24 mouse cellular contexts compared by ENCODE assay signal in genomic region chr13:72708728-72709127, GRCm38 (mm10).
DNase-seq lines count a peak whose midpoint lies in the region; ATAC-seq and TF ChIP-seq lines count a peak whose summit lies in the region.
"Had no signal": no experiment of that assay in that cellular context is flagged by ENCODE, and none has a peak within 500 bp of the region (broad histone marks: within the 10 kb centered on the region; RNA-seq: fewer than 3 reads in every experiment).

No protein-coding gene starts in this region.

- no peak overlapping the region for H3K4me3 ChIP-seq in embryonic facial prominence, embryonic 14.5 days (ENCODE audit: low read depth, low read length)
- no peak overlapping the region for H3K4me3 ChIP-seq in embryonic facial prominence, embryonic 10.5 days
- H3K4me3 ChIP-seq in lung, embryonic 15.5 days, result no peak overlapping the region
- H3K4me3 ChIP-seq in lung, postnatal 0 days (ENCODE audit: low read depth, low read length), result no peak overlapping the region
- no peak overlapping the region for H3K4me3 ChIP-seq in lung, adult 2 months (replicated peaks; ENCODE audit: extremely low read depth, low read depth, low read length)
- H3K4me3 ChIP-seq: embryonic facial prominence, embryonic 13.5 days; forebrain, embryonic 13.5 days; forebrain, embryonic 15.5 days had no signal

- WGBS in embryonic facial prominence, embryonic 14.5 days, result 41% methylated on average over 2 of the region's 2 CpGs
- 80% methylated on average over 2 of the region's 2 CpGs for WGBS in embryonic facial prominence, embryonic 10.5 days
- WGBS in lung, embryonic 15.5 days, result 54% methylated on average over 2 of the region's 2 CpGs
- 55% methylated on average over 2 of the region's 2 CpGs for WGBS in lung, postnatal 0 days
- 68% methylated on average over 2 of the region's 2 CpGs for WGBS in lung, adult 2 months

- TF ChIP-seq CTCF in lung, postnatal 0 days (IDR thresholded peaks at IDR 0.05), result no peak
- TF ChIP-seq CTCF in lung, adult 2 months (IDR thresholded peaks at IDR 0.05; ENCODE audit: insufficient read depth, low read length), result no peak

- H3K27ac ChIP-seq in embryonic facial prominence, embryonic 14.5 days (replicated peaks; ENCODE audit: low read depth, low read length), result no peak overlapping the region
- H3K27ac ChIP-seq in embryonic facial prominence, embryonic 10.5 days (replicated peaks), result no peak overlapping the region
- 0 out of 2 replicates have a peak overlapping the region, but pooled peaks have one; percentile 19 for H3K27ac ChIP-seq in lung, embryonic 15.5 days
- H3K27ac ChIP-seq in lung, postnatal 0 days (ENCODE audit: low read length), result no peak overlapping the region
- H3K27ac ChIP-seq: embryonic facial prominence, embryonic 13.5 days; forebrain, embryonic 13.5 days; forebrain, embryonic 15.5 days had no signal

- H3K4me1 ChIP-seq in embryonic facial prominence, embryonic 14.5 days (ENCODE audit: control insufficient read depth, insufficient read depth, low read length), result no peaks in the 10 kb centered on the region; the same call in 1 of the 2 replicates
- H3K4me1 ChIP-seq in embryonic facial prominence, embryonic 10.5 days, result peaks cover 8% of the 10 kb centered on the region; the same call in 1 of the 2 replicates
- H3K4me1 ChIP-seq in lung, embryonic 15.5 days, result no peaks in the 10 kb centered on the region
- H3K4me1 ChIP-seq in lung, postnatal 0 days (ENCODE audit: insufficient read depth, low read depth, low read length), result no peaks in the 10 kb centered on the region
- H3K4me1 ChIP-seq in lung, adult 2 months (ENCODE audit: control insufficient read depth, insufficient read depth, low read length), result no peaks in the 10 kb centered on the region
- H3K4me1 ChIP-seq: embryonic facial prominence, embryonic 13.5 days had no signal

- TF ChIP-seq EP300 in lung, postnatal 0 days (IDR thresholded peaks at IDR 0.05), result no peak

- TF ChIP-seq POLR2A in lung, adult 2 months (IDR thresholded peaks at IDR 0.05; ENCODE audit: borderline replicate concordance, extremely low read depth, low read depth, low read length), result no peak

- no peak for ATAC-seq in embryonic facial prominence, embryonic 14.5 days (ENCODE audit: low read depth)
- peak; percentile 79; the same call in 1 of the 2 replicates for ATAC-seq in lung, embryonic 15.5 days (ENCODE audit: borderline replicate concordance, extremely low read depth, low FRiP score, low TSS enrichment)
- peak; percentile 73 for ATAC-seq in lung, postnatal 0 days
- ATAC-seq: activated CD4-positive, CD25-positive, alpha-beta regulatory T cell, adult 4 months; CD4-positive, CD25-positive, alpha-beta regulatory T cell, adult 4 months; forebrain, embryonic 13.5 days; forebrain, embryonic 15.5 days; forebrain, postnatal 0 days; Patski had no signal

- no peak overlapping the region for H3K9ac ChIP-seq in embryonic facial prominence, embryonic 14.5 days (ENCODE audit: low read depth, low read length)
- no peak overlapping the region for H3K9ac ChIP-seq in lung, embryonic 15.5 days
- H3K9ac ChIP-seq in lung, postnatal 0 days (replicated peaks; ENCODE audit: low read depth), result no peak overlapping the region
- H3K9ac ChIP-seq: embryonic facial prominence, embryonic 13.5 days; forebrain, embryonic 13.5 days; forebrain, embryonic 15.5 days; forebrain, postnatal 0 days had no signal

- peak; percentile 9 for DNase-seq in embryonic facial prominence, embryonic 14.5 days (ENCODE audit: low spot score)
- DNase-seq in embryonic facial prominence, embryonic 10.5 days (ENCODE audit: low spot score), result no peak
- no peak for DNase-seq in lung, postnatal 25 days (ENCODE audit: low spot score)
- DNase-seq in lung, postnatal 0 days (ENCODE audit: low spot score), result peak; percentile 23
- no peak for DNase-seq in lung, adult 2 months
- DNase-seq: adrenal gland, adult 8-10 months; adrenal gland, postnatal 14 days; adrenal gland, postnatal 36 days; B cell, adult 2 months; cerebellum, adult 11-12 months; cerebellum, adult 2 months; cerebellum, adult 9-10 months; cerebellum, postnatal 10 days; cerebellum, postnatal 25 days; forebrain, postnatal 0 days had no signal

- no peaks in the 10 kb centered on the region for H3K9me3 ChIP-seq in embryonic facial prominence, embryonic 14.5 days (ENCODE audit: control insufficient read depth, low read length)
- H3K9me3 ChIP-seq in embryonic facial prominence, embryonic 10.5 days, result no peaks in the 10 kb centered on the region
- H3K9me3 ChIP-seq in lung, embryonic 15.5 days, result no peaks in the 10 kb centered on the region
- no peaks in the 10 kb centered on the region for H3K9me3 ChIP-seq in lung, postnatal 0 days (ENCODE audit: low read length)
- H3K9me3 ChIP-seq: embryonic facial prominence, embryonic 13.5 days; forebrain, embryonic 13.5 days; forebrain, embryonic 15.5 days had no signal

- H3K27me3 ChIP-seq in embryonic facial prominence, embryonic 14.5 days (replicated peaks; ENCODE audit: control insufficient read depth, insufficient read depth, low read length), result no peaks in the 10 kb centered on the region
- H3K27me3 ChIP-seq in embryonic facial prominence, embryonic 10.5 days (replicated peaks; ENCODE audit: low read depth, poor library complexity, severe bottlenecking), result no peaks in the 10 kb centered on the region
- no peaks in the 10 kb centered on the region for H3K27me3 ChIP-seq in lung, embryonic 15.5 days
- no peaks in the 10 kb centered on the region for H3K27me3 ChIP-seq in lung, postnatal 0 days (replicated peaks; ENCODE audit: insufficient read depth, low read length)
- H3K27me3 ChIP-seq: CH12.LX; embryonic facial prominence, embryonic 13.5 days; forebrain, embryonic 13.5 days; forebrain, embryonic 15.5 days had no signal

- no peaks in the 10 kb centered on the region for H3K36me3 ChIP-seq in embryonic facial prominence, embryonic 14.5 days (ENCODE audit: control insufficient read depth, insufficient read depth, low read length)
- H3K36me3 ChIP-seq in embryonic facial prominence, embryonic 10.5 days (replicated peaks), result no peaks in the 10 kb centered on the region
- no peaks in the 10 kb centered on the region for H3K36me3 ChIP-seq in lung, embryonic 15.5 days
- H3K36me3 ChIP-seq in lung, postnatal 0 days (ENCODE audit: insufficient read depth, low read length), result no peaks in the 10 kb centered on the region
- H3K36me3 ChIP-seq: embryonic facial prominence, embryonic 13.5 days; forebrain, embryonic 15.5 days; G1E had no signal

- no peak overlapping the region for H3K4me2 ChIP-seq in embryonic facial prominence, embryonic 14.5 days (ENCODE audit: low read depth, low read length)
- no peak overlapping the region for H3K4me2 ChIP-seq in lung, embryonic 15.5 days
- H3K4me2 ChIP-seq in lung, postnatal 0 days (replicated peaks; ENCODE audit: low read depth, low read length), result no peak overlapping the region
- H3K4me2 ChIP-seq: embryonic facial prominence, embryonic 13.5 days; forebrain, embryonic 13.5 days; forebrain, embryonic 15.5 days had no signal

Comparison
In these comparisons a context has a peak if more than half of its experiments do, and no peak if none do; other contexts are left out.
1. DNase-seq: peak in embryonic facial prominence, embryonic 14.5 days (single experiment) and lung, postnatal 0 days (single experiment); none in embryonic facial prominence, embryonic 10.5 days (single experiment), lung, postnatal 25 days (single experiment) and lung, adult 2 months (single experiment).